Mouse (Mus musculus): ENCODE data around the gene Cabp7. TPM values are rescaled to one million over a fixed set of nuclear protein-coding genes. Genes with fewer than 3 reads are reported as not detected.

The Cabp7 gene
- polyA plus RNA-seq, 1 experiment from 2014 or later, result 0.06 TPM

- Histone ChIP-seq H3K27ac (no peak overlapping the region), H3K4me1 (no peaks in the 10 kb centered on the region), H3K36me3 (peaks cover 2% of the 10 kb centered on the region), H3K27me3 (replicated peaks) (peaks cover 37% of the 10 kb centered on the region), H3K9me3 (replicated peaks) (no peaks in the 10 kb centered on the region), H3K4me3 (no peak overlapping the region), H3K4me2 (no peak overlapping the region), H3K9ac (no peak overlapping the region)
- ATAC-seq, result no peak
- 18% methylated on average over 5 of the region's 5 CpGs for WGBS (ENCODE audit: insufficient replicate concordance)
Measured at GRCm38 (mm10) chr11:4763631-4764030, 17.1 kb upstream of the Cabp7 start.

GRCm38 (mm10) chr11:4762511-4762910 lies 15.9 kb upstream of the Cabp7 start:
- no peak for ATAC-seq
- no peaks in the 10 kb centered on the region for H3K4me1 ChIP-seq
- H3K4me3 ChIP-seq, result no peak overlapping the region
- H3K4me2 ChIP-seq, result no peak overlapping the region
- no peak overlapping the region for H3K9ac ChIP-seq
- H3K27ac ChIP-seq, result no peak overlapping the region
- H3K9me3 ChIP-seq (replicated peaks), result no peaks in the 10 kb centered on the region
- no peaks in the 10 kb centered on the region for H3K36me3 ChIP-seq
- 15% methylated on average over 2 of the region's 2 CpGs for WGBS (ENCODE audit: insufficient replicate concordance)
- H3K27me3 ChIP-seq (replicated peaks), result peaks cover 40% of the 10 kb centered on the region

- no peaks in the 10 kb centered on the region for H3K9me3 ChIP-seq (replicated peaks)
- no peaks in the 10 kb centered on the region for H3K36me3 ChIP-seq
- H3K9ac ChIP-seq, result no peak overlapping the region
- 17% methylated on average over 6 of the region's 6 CpGs for WGBS (ENCODE audit: insufficient replicate concordance)
- no peaks in the 10 kb centered on the region for H3K4me1 ChIP-seq
- no peak overlapping the region for H3K4me3 ChIP-seq
- H3K27ac ChIP-seq, result no peak overlapping the region
- no peak overlapping the region for H3K4me2 ChIP-seq
- peaks cover 40% of the 10 kb centered on the region for H3K27me3 ChIP-seq (replicated peaks)
- ATAC-seq, result no peak
Measured at GRCm38 (mm10) chr11:4761991-4762390, 15.4 kb upstream of the Cabp7 start.

- 41% methylated on average over 4 of the region's 4 CpGs for WGBS (ENCODE audit: insufficient replicate concordance)
- Histone ChIP-seq H3K4me2 (no peak overlapping the region), H3K4me1 (no peaks in the 10 kb centered on the region), H3K9me3 (replicated peaks) (no peaks in the 10 kb centered on the region), H3K27ac (no peak overlapping the region), H3K4me3 (no peak overlapping the region), H3K9ac (no peak overlapping the region), H3K36me3 (no peaks in the 10 kb centered on the region), H3K27me3 (replicated peaks) (peaks cover 53% of the 10 kb centered on the region)
- ATAC-seq, result no peak
Measured at GRCm38 (mm10) chr11:4760438-4760837, 13.9 kb upstream of the Cabp7 start.

GRCm38 (mm10) chr11:4757789-4758158 lies 11.2 kb upstream of the Cabp7 start:
- H3K27me3 ChIP-seq (replicated peaks), result peaks cover 53% of the 10 kb centered on the region
- no peak for ATAC-seq
- H3K9me3 ChIP-seq (replicated peaks), result peaks cover 8% of the 10 kb centered on the region; the same call in 1 of the 2 replicates
- 36% methylated on average over 4 of the region's 4 CpGs for WGBS (ENCODE audit: insufficient replicate concordance)
- H3K27ac ChIP-seq, result no peak overlapping the region
- no peaks in the 10 kb centered on the region for H3K4me1 ChIP-seq
- H3K36me3 ChIP-seq, result no peaks in the 10 kb centered on the region
- no peak overlapping the region for H3K9ac ChIP-seq
- H3K4me2 ChIP-seq, result no peak overlapping the region
- no peak overlapping the region for H3K4me3 ChIP-seq

- no peak overlapping the region for H3K27ac ChIP-seq
- no peak overlapping the region for H3K4me3 ChIP-seq
- no peak overlapping the region for H3K9ac ChIP-seq
- H3K4me2 ChIP-seq, result no peak overlapping the region
- H3K4me1 ChIP-seq, result no peaks in the 10 kb centered on the region
- ATAC-seq, result no peak
- 58% methylated on average over 11 of the region's 11 CpGs for WGBS (ENCODE audit: insufficient replicate concordance)
- H3K9me3 ChIP-seq (replicated peaks), result peaks cover 8% of the 10 kb centered on the region; the same call in 1 of the 2 replicates
- peaks cover 53% of the 10 kb centered on the region for H3K27me3 ChIP-seq (replicated peaks)
- H3K36me3 ChIP-seq, result no peaks in the 10 kb centered on the region
Measured at GRCm38 (mm10) chr11:4756984-4757788, 10.6 kb upstream of the Cabp7 start.

GRCm38 (mm10) chr11:4756460-4756859 lies 9.9 kb upstream of the Cabp7 start:
- H3K9me3 ChIP-seq (replicated peaks), result peaks cover 8% of the 10 kb centered on the region; the same call in 1 of the 2 replicates
- no peak for ATAC-seq
- 66% methylated on average over 9 of the region's 9 CpGs for WGBS (ENCODE audit: insufficient replicate concordance)
- peaks cover 53% of the 10 kb centered on the region for H3K27me3 ChIP-seq (replicated peaks)
- H3K4me3 ChIP-seq, result no peak overlapping the region
- no peak overlapping the region for H3K9ac ChIP-seq
- H3K4me1 ChIP-seq, result no peaks in the 10 kb centered on the region
- no peaks in the 10 kb centered on the region for H3K36me3 ChIP-seq
- no peak overlapping the region for H3K4me2 ChIP-seq
- no peak overlapping the region for H3K27ac ChIP-seq

- ATAC-seq, result no peak
- Histone ChIP-seq H3K4me3 (no peak overlapping the region), H3K36me3 (no peaks in the 10 kb centered on the region), H3K27me3 (replicated peaks) (peaks cover 56% of the 10 kb centered on the region), H3K4me1 (no peaks in the 10 kb centered on the region), H3K27ac (no peak overlapping the region), H3K9ac (no peak overlapping the region), H3K4me2 (no peak overlapping the region), H3K9me3 (replicated peaks) (peaks cover 8% of the 10 kb centered on the region; the same call in 1 of the 2 replicates)
- 72% methylated on average over 11 of the region's 11 CpGs for WGBS (ENCODE audit: insufficient replicate concordance)
Measured at GRCm38 (mm10) chr11:4754867-4755266, 8.3 kb upstream of the Cabp7 start.

- H3K9me3 ChIP-seq (replicated peaks), result peaks cover 8% of the 10 kb centered on the region; the same call in 1 of the 2 replicates
- no peak overlapping the region for H3K27ac ChIP-seq
- no peak for ATAC-seq
- peaks cover 64% of the 10 kb centered on the region for H3K27me3 ChIP-seq (replicated peaks)
- no peak overlapping the region for H3K4me2 ChIP-seq
- H3K9ac ChIP-seq, result no peak overlapping the region
- 72% methylated on average over 3 of the region's 3 CpGs for WGBS (ENCODE audit: insufficient replicate concordance)
- H3K36me3 ChIP-seq, result no peaks in the 10 kb centered on the region
- H3K4me1 ChIP-seq, result no peaks in the 10 kb centered on the region
- H3K4me3 ChIP-seq, result no peak overlapping the region
Measured at GRCm38 (mm10) chr11:4754036-4754435, 7.5 kb upstream of the Cabp7 start.

- ATAC-seq, result no peak
- H3K27me3 ChIP-seq (replicated peaks), result peaks cover 69% of the 10 kb centered on the region
- peaks cover 8% of the 10 kb centered on the region; the same call in 1 of the 2 replicates for H3K9me3 ChIP-seq (replicated peaks)
- no peak overlapping the region for H3K4me3 ChIP-seq
- H3K27ac ChIP-seq, result no peak overlapping the region
- no peaks in the 10 kb centered on the region for H3K36me3 ChIP-seq
- H3K4me2 ChIP-seq, result no peak overlapping the region
- H3K4me1 ChIP-seq, result no peaks in the 10 kb centered on the region
- no peak overlapping the region for H3K9ac ChIP-seq
- WGBS (ENCODE audit: insufficient replicate concordance), result 51% methylated on average over 10 of the region's 10 CpGs
Measured at GRCm38 (mm10) chr11:4752836-4753235, 6.3 kb upstream of the Cabp7 start.

- Histone ChIP-seq H3K4me1 (peaks cover 15% of the 10 kb centered on the region), H3K4me2 (no peak overlapping the region), H3K4me3 (no peak overlapping the region), H3K27me3 (replicated peaks) (peaks cover 82% of the 10 kb centered on the region), H3K36me3 (no peaks in the 10 kb centered on the region), H3K9ac (no peak overlapping the region), H3K9me3 (replicated peaks) (peaks cover 8% of the 10 kb centered on the region; the same call in 1 of the 2 replicates), H3K27ac (no peak overlapping the region)
- WGBS (ENCODE audit: insufficient replicate concordance), result 6% methylated on average over 9 of the region's 9 CpGs
- ATAC-seq, result no peak
Measured at GRCm38 (mm10) chr11:4750263-4750662, 3.7 kb upstream of the Cabp7 start.

GRCm38 (mm10) chr11:4747285-4747684 lies 707 bp upstream of the Cabp7 start:
- ATAC-seq, result no peak
- 4% methylated on average over 12 of the region's 12 CpGs for WGBS (ENCODE audit: insufficient replicate concordance)
- Histone ChIP-seq H3K9me3 (replicated peaks) (no peaks in the 10 kb centered on the region), H3K36me3 (no peaks in the 10 kb centered on the region), H3K27ac (no peak overlapping the region), H3K27me3 (replicated peaks) (peaks cover 100% of the 10 kb centered on the region), H3K9ac (no peak overlapping the region), H3K4me1 (peaks cover 15% of the 10 kb centered on the region), H3K4me3 (peak overlapping the region; percentile 45), H3K4me2 (peak overlapping the region; percentile 68)

Measured in liver, embryonic 12.5 days (tissue).